Mouse (Mus musculus): Measurements from ENCODE around the gene Snai1. TPM values are rescaled to one million over a fixed set of nuclear protein-coding genes. Genes with fewer than 3 reads are reported as not detected.

Snai1 gene
- polyA plus RNA-seq, 1 experiment from 2014 or later = 4.4 TPM

DNA sequence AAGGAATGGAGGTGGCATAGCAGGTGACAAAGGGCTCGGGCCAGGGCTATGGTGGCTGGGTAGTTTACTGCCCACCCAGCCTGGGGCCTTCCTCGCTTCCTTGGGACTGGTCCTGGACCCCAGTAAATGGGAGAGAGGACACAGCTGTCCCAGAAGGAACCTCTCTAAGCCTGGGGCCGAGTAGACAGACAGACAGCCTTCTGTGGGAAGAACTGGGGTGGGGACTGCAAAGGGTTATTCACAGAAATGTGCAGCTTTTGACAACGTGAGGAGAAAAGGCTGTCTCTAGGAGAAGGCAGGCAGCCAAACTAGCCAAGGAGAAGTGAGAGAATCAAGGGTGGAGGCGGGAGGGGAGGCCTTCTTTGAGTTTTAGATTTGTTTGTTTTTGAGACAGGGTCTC is 6.5 kb downstream of the Snai1 start:
- 66% methylated on average over 5 of the region's 5 CpGs for WGBS
- Histone ChIP-seq H3K27me3 (replicated peaks; ENCODE audit: control insufficient read depth, insufficient read depth, low read length) (peaks cover 7% of the 10 kb centered on the region; the same call in 1 of the 2 replicates), H3K27ac (ENCODE audit: low read length) (no peak overlapping the region), H3K4me3 (replicated peaks; ENCODE audit: low read length) (no peak overlapping the region), H3K4me1 (replicated peaks; ENCODE audit: control insufficient read depth, insufficient read depth, low read length) (no peaks in the 10 kb centered on the region; the same call in 1 of the 2 replicates), H3K4me2 (ENCODE audit: low read length) (no peak overlapping the region), H3K9ac (replicated peaks; ENCODE audit: low read depth, low read length) (no peak overlapping the region), H3K36me3 (ENCODE audit: control insufficient read depth, insufficient read depth) (no peaks in the 10 kb centered on the region), H3K9me3 (ENCODE audit: control insufficient read depth, low read length) (no peaks in the 10 kb centered on the region)
- no peak for ATAC-seq

DNA sequence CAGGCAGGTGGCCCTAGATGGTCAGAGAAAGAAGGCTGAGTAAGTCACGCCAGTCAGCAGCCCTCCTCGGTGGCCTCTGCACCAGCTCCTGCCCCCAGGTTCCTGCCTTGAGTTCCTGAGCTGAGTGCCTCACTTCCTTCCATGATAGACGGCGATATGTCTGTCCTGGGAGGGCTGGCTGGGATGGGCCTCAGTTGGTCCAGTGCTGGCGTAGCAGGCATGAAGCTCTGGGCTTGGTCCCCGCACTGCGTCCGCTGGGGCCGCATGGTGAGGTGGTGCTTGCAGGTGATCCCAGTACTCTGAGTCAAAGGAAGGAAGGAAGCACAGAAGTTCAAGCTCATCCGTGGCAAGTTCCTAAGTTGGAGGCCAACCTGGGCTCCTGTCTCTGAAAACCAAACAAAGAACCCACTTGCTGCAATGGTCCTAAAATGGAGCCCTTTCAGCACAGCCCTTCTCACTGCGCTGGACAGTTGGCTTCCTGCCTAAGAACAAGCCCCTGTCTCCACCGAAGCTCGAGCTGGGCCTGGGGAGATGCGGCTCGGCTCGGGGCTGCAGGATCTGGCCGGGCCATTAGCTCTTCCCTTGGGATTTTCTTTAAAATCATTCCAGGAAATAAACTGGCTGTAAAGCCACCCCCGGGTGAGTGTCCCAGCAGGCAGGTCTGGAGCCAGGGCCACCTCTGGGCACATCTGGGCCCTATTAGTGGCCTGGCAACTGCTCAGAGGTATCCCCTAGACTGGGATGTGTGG is 8.6 kb downstream of the Snai1 start:
- Histone ChIP-seq H3K27ac (ENCODE audit: low read length) (no peak overlapping the region), H3K4me3 (replicated peaks; ENCODE audit: low read length) (no peak overlapping the region), H3K27me3 (replicated peaks; ENCODE audit: control insufficient read depth, insufficient read depth, low read length) (no peaks in the 10 kb centered on the region), H3K4me2 (ENCODE audit: low read length) (no peak overlapping the region), H3K9me3 (ENCODE audit: control insufficient read depth, low read length) (no peaks in the 10 kb centered on the region), H3K36me3 (ENCODE audit: control insufficient read depth, insufficient read depth) (no peaks in the 10 kb centered on the region), H3K9ac (replicated peaks; ENCODE audit: low read depth, low read length) (no peak overlapping the region), H3K4me1 (replicated peaks; ENCODE audit: control insufficient read depth, insufficient read depth, low read length) (no peaks in the 10 kb centered on the region; the same call in 1 of the 2 replicates)
- 88% methylated on average over 18 of the region's 18 CpGs for WGBS
- ATAC-seq = no peak

DNA sequence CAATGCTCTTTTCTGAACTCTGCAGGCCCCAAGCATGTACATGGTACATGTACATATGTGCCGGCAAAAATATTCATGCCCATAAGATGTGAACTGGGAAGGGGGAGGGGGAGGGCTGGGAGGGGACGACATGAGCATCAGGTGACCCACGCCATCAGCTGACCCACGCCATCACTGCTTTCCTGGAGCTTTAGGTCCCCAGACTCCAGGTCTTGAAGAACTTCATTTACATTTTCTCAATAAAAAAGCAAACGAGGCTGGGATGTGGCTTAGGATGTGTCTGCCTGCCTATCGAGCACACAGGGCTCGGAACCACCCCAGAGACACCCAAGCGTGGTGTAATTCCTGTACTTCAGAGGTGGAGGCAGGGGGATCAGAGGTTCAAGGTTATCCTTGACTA is 9.4 kb downstream of the Snai1 start:
- no peaks in the 10 kb centered on the region for H3K36me3 ChIP-seq (ENCODE audit: control insufficient read depth, insufficient read depth)
- H3K27me3 ChIP-seq (replicated peaks; ENCODE audit: control insufficient read depth, insufficient read depth, low read length) = no peaks in the 10 kb centered on the region
- ATAC-seq = no peak
- no peak overlapping the region for H3K4me2 ChIP-seq (ENCODE audit: low read length)
- H3K9me3 ChIP-seq (ENCODE audit: control insufficient read depth, low read length) = no peaks in the 10 kb centered on the region
- no peak overlapping the region for H3K4me3 ChIP-seq (replicated peaks; ENCODE audit: low read length)
- 76% methylated on average over 8 of the region's 8 CpGs for WGBS
- H3K9ac ChIP-seq (replicated peaks; ENCODE audit: low read depth, low read length) = no peak overlapping the region
- H3K4me1 ChIP-seq (replicated peaks; ENCODE audit: control insufficient read depth, insufficient read depth, low read length) = no peaks in the 10 kb centered on the region; the same call in 1 of the 2 replicates
- no peak overlapping the region for H3K27ac ChIP-seq (ENCODE audit: low read length)

DNA sequence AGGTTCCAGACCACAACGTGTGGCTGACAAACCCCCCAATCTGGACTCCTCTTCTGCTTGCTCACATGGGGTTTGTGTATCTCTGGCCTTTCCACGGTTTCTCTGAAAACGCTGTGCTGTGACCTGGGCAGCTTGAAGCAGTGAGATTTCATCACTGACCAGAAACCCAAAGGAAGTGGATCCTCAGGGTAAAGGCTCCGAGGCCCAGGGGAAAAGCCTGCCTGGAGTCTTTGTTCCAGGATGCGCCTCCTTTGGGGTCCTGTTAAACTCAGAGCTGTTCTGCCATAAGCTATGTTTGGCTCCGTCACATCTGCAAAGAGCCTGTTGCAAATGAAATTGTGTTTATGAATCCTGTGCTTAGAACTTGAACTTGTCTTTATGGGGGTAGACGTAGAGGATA is 11.0 kb downstream of the Snai1 start:
- WGBS = 86% methylated on average over 7 of the region's 7 CpGs
- no peaks in the 10 kb centered on the region for H3K36me3 ChIP-seq (ENCODE audit: control insufficient read depth, insufficient read depth)
- no peak for ATAC-seq
- H3K27me3 ChIP-seq (replicated peaks; ENCODE audit: control insufficient read depth, insufficient read depth, low read length) = no peaks in the 10 kb centered on the region
- no peak overlapping the region for H3K4me3 ChIP-seq (replicated peaks; ENCODE audit: low read length)
- no peak overlapping the region for H3K4me2 ChIP-seq (ENCODE audit: low read length)
- H3K9me3 ChIP-seq (ENCODE audit: control insufficient read depth, low read length) = no peaks in the 10 kb centered on the region
- no peak overlapping the region for H3K27ac ChIP-seq (ENCODE audit: low read length)
- no peaks in the 10 kb centered on the region; the same call in 1 of the 2 replicates for H3K4me1 ChIP-seq (replicated peaks; ENCODE audit: control insufficient read depth, insufficient read depth, low read length)
- no peak overlapping the region for H3K9ac ChIP-seq (replicated peaks; ENCODE audit: low read depth, low read length)

DNA sequence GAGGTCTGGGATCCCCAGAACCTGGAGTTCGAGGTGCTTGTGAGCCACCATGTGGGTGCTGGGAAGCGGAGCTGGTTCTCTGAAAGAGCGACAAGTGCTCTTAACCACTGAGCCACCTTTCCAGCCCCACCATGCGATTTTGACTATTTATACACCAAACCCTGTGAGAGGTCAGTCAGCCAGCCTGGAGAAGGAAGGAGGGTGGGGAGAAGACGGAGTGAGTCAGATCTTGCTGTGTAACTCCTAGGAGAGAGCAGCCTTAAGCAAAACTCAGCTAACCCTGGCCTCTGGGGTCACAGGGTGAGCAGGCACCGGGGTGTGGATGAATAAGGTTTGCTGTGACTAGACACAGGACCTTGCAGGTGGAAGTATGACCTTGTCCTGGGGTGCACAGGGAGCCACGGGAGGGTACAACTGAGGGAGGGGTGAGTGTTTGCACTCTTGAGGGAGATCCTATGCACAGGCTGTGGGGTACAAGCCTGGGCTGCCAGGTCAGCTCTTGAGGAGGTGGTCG is 12.4 kb downstream of the Snai1 start:
- H3K4me2 ChIP-seq (ENCODE audit: low read length) = no peak overlapping the region
- H3K36me3 ChIP-seq (ENCODE audit: control insufficient read depth, insufficient read depth) = no peaks in the 10 kb centered on the region
- ATAC-seq = no peak
- whole genome bisulfite sequencing = 80% methylated on average over 8 of the region's 8 CpGs
- H3K9ac ChIP-seq (replicated peaks; ENCODE audit: low read depth, low read length) = no peak overlapping the region
- no peaks in the 10 kb centered on the region for H3K9me3 ChIP-seq (ENCODE audit: control insufficient read depth, low read length)
- no peaks in the 10 kb centered on the region for H3K4me1 ChIP-seq (replicated peaks; ENCODE audit: control insufficient read depth, insufficient read depth, low read length)
- H3K27me3 ChIP-seq (replicated peaks; ENCODE audit: control insufficient read depth, insufficient read depth, low read length) = no peaks in the 10 kb centered on the region
- H3K4me3 ChIP-seq (replicated peaks; ENCODE audit: low read length) = no peak overlapping the region
- no peak overlapping the region for H3K27ac ChIP-seq (ENCODE audit: low read length)

DNA sequence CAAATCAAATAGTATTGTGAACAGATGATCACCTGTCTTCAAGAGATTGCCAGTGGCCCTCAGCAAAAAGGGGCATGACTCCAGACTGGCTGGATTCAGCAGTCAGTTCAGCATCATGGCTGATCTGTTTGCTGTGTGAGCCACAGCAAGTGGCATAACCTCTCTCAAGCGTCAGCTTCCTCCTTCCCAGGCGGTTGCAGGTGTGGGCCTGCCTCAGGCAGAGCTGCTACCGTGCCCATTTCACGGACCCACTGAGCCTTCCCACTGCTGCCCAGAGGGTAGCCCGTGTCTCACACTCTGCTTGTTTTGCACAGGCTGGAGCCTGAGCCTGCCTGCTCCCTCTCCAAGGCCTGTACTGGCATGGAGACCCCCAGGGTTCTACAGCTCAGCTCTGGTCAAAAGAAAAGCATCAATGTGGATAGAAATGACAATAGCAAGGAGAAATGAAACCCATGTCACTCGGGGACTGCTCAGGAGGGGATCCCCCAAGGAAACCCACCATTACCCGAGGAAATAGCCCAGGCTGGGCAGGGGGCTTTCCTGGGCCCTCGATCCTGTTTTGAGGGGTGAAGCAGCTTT is 13.4 kb downstream of the Snai1 start:
- Histone ChIP-seq H3K4me2 (ENCODE audit: low read length) (no peak overlapping the region), H3K36me3 (ENCODE audit: control insufficient read depth, insufficient read depth) (no peaks in the 10 kb centered on the region), H3K9ac (replicated peaks; ENCODE audit: low read depth, low read length) (no peak overlapping the region), H3K27ac (ENCODE audit: low read length) (no peak overlapping the region), H3K4me3 (replicated peaks; ENCODE audit: low read length) (no peak overlapping the region), H3K4me1 (replicated peaks; ENCODE audit: control insufficient read depth, insufficient read depth, low read length) (no peaks in the 10 kb centered on the region), H3K9me3 (ENCODE audit: control insufficient read depth, low read length) (no peaks in the 10 kb centered on the region), H3K27me3 (replicated peaks; ENCODE audit: control insufficient read depth, insufficient read depth, low read length) (no peaks in the 10 kb centered on the region)
- no peak for ATAC-seq
- WGBS = 75% methylated on average over 8 of the region's 8 CpGs

DNA sequence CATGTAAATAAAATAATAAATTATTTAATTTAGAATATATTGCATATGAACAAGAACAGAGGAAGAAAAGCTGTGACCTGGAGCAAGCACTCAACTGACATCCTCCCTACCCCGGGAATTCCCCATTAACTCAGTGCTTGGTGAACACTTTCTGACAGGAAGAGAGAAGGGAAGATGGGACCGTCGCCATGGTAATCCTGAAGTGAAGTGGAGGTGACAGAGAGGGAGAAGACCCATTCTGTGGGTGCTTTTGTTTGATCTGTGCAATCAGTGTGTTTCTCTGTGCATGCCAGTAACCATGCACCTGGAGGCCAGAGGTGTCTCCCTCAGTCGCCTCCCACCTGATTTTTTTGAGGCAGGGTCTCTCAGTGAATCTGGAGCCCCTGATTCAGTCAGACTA is 14.3 kb downstream of the Snai1 start:
- ATAC-seq = no peak
- Histone ChIP-seq H3K4me2 (ENCODE audit: low read length) (no peak overlapping the region), H3K27ac (ENCODE audit: low read length) (no peak overlapping the region), H3K36me3 (ENCODE audit: control insufficient read depth, insufficient read depth) (no peaks in the 10 kb centered on the region), H3K4me3 (replicated peaks; ENCODE audit: low read length) (no peak overlapping the region), H3K27me3 (replicated peaks; ENCODE audit: control insufficient read depth, insufficient read depth, low read length) (no peaks in the 10 kb centered on the region), H3K4me1 (replicated peaks; ENCODE audit: control insufficient read depth, insufficient read depth, low read length) (no peaks in the 10 kb centered on the region), H3K9me3 (ENCODE audit: control insufficient read depth, low read length) (no peaks in the 10 kb centered on the region), H3K9ac (replicated peaks; ENCODE audit: low read depth, low read length) (no peak overlapping the region)
- 89% methylated on average over 4 of the region's 4 CpGs for WGBS

DNA sequence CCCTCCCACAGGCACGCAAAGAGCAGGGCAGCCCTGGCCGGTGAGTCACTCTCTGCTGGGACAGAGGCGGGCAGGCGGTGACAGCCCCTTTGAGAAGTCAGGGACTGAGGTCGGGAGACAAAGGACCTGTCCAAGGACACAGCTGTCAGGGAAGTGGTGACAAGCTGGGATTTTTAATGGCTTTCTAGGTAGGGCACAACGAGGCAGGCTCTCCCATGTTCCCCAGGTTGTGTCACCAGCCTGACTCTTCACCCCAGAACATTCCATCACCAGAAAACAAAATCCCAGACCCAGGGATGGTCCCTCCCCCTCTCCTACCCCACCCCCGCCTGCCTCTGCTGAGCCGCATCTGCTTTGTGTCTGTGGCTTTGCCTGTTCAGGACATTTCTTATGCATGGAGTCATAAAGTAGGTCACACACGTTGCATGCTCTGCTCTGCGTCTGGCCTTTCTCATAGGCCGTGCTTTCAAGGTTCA is 15.0 kb downstream of the Snai1 start:
- no peak overlapping the region for H3K4me2 ChIP-seq (ENCODE audit: low read length)
- no peaks in the 10 kb centered on the region for H3K9me3 ChIP-seq (ENCODE audit: control insufficient read depth, low read length)
- no peak overlapping the region for H3K27ac ChIP-seq (ENCODE audit: low read length)
- H3K4me3 ChIP-seq (replicated peaks; ENCODE audit: low read length) = no peak overlapping the region
- WGBS = 22% methylated on average over 11 of the region's 11 CpGs
- H3K36me3 ChIP-seq (ENCODE audit: control insufficient read depth, insufficient read depth) = no peaks in the 10 kb centered on the region
- no peaks in the 10 kb centered on the region for H3K4me1 ChIP-seq (replicated peaks; ENCODE audit: control insufficient read depth, insufficient read depth, low read length)
- no peaks in the 10 kb centered on the region for H3K27me3 ChIP-seq (replicated peaks; ENCODE audit: control insufficient read depth, insufficient read depth, low read length)
- no peak overlapping the region for H3K9ac ChIP-seq (replicated peaks; ENCODE audit: low read depth, low read length)
- no peak for ATAC-seq

DNA sequence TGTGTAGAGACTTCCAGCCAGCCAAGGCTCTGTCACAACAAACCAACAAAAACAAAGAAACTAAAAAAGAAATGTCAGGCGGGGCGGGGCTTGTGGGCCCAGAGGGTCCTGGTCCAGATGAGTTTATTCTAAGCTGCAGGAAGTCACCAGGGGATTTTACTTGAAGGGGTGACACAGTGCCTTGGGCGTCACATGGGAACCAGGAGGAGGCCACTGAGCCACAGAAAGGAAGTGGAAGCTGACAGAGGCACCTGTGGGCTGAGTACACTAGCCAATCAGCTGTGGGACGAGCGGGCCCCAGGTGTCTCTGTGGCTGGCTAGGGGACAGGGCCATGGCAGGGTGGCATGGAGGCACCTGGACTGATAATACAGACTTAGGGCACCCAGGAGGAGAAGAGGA is 17.8 kb downstream of the Snai1 start:
- Histone ChIP-seq H3K36me3 (ENCODE audit: control insufficient read depth, insufficient read depth) (no peaks in the 10 kb centered on the region), H3K9ac (replicated peaks; ENCODE audit: low read depth, low read length) (no peak overlapping the region), H3K4me2 (ENCODE audit: low read length) (no peak overlapping the region), H3K9me3 (ENCODE audit: control insufficient read depth, low read length) (no peaks in the 10 kb centered on the region), H3K4me1 (replicated peaks; ENCODE audit: control insufficient read depth, insufficient read depth, low read length) (peaks cover 7% of the 10 kb centered on the region), H3K4me3 (replicated peaks; ENCODE audit: low read length) (no peak overlapping the region), H3K27me3 (replicated peaks; ENCODE audit: control insufficient read depth, insufficient read depth, low read length) (no peaks in the 10 kb centered on the region; the same call in 1 of the 2 replicates), H3K27ac (ENCODE audit: low read length) (no peak overlapping the region)
- ATAC-seq = no peak
- WGBS = 82% methylated on average over 5 of the region's 5 CpGs
